Mouse (Mus musculus): ENCODE data around the gene Heg1. TPM values are rescaled to one million over a fixed set of nuclear protein-coding genes. Genes with fewer than 3 reads are reported as not detected.

The Heg1 gene
- total RNA-seq, 1 experiment from 2014 or later: 48.0 TPM

Other genes with a start within 250 kb of the Heg1 start
- gene Slc12a8, start 167.0 kb upstream of the Heg1 start, total RNA-seq (2021): 0.70 and 0.76 TPM in 2 replicates
- not detected in 2 replicates for gene Muc13, start 109.7 kb downstream of the Heg1 start, total RNA-seq (2021)
- 159 and 212 TPM in 2 replicates for gene Itgb5, start 145.3 kb downstream of the Heg1 start, total RNA-seq (2021)

Measured in adrenal gland, postnatal 25 days (tissue).